Mouse (Mus musculus): ENCODE measurements at regions not wholly inside any gene's neighbourhood (a gene's known extent, or its start where the extent isn't known, plus 50 kb on each side); places are given as distances from the start of the nearest gene placed in this dataset.

GRCm38 (mm10) chr13:25754515-25755105 is 484.3 kb upstream of the Nrsn1 start:
- Histone ChIP-seq H3K27me3 (ENCODE audit: control insufficient read depth in 1 of 2, insufficient read depth in 2 of 2, low read length in 2 of 2) (no peaks in the 10 kb centered on the region), H3K36me3 (ENCODE audit: control insufficient read depth in 1 of 2, insufficient read depth in 2 of 2, low read length in 2 of 2) (no peaks in the 10 kb centered on the region), H3K9me3 (replicated peaks; ENCODE audit: insufficient read depth, low read length) (no peaks in the 10 kb centered on the region), H3K9ac (ENCODE audit: control insufficient read depth, low read depth, low read length, poor library complexity, severe bottlenecking) (no peak overlapping the region), H3K79me2 (ENCODE audit: control insufficient read depth, insufficient read depth, low read length, poor library complexity) (no peaks in the 10 kb centered on the region), H3K4me3 (ENCODE audit: control insufficient read depth in 1 of 2, insufficient read depth in 1 of 2, low read depth in 2 of 2, low read length in 2 of 2) (no peak overlapping the region), H3K4me1 (ENCODE audit: control insufficient read depth in 1 of 2, insufficient read depth in 2 of 2, low read length in 2 of 2) (no peaks in the 10 kb centered on the region), H3K27ac (ENCODE audit: control insufficient read depth, low read depth, low read length) (no peak overlapping the region)
- no peak for DNase-seq (ENCODE audit: low read depth, low spot score)
- TF ChIP-seq SIN3A (IDR thresholded peaks at IDR 0.05; ENCODE audit: low read length) = no peak
- no peak for TF ChIP-seq E2F4 (IDR thresholded peaks at IDR 0.05; ENCODE audit: borderline replicate concordance, low read depth, low read length)
- TF ChIP-seq ZNF384 (IDR thresholded peaks at IDR 0.05; ENCODE audit: low read depth, low read length) = no peak
- TF ChIP-seq RCOR1 (IDR thresholded peaks at IDR 0.05; ENCODE audit: low read depth, low read length) = no peak
- no peak for TF ChIP-seq MAFK (IDR thresholded peaks at IDR 0.05; ENCODE audit: borderline replicate concordance, low read depth, low read length)
- TF ChIP-seq ZMIZ1 (IDR thresholded peaks at IDR 0.05; ENCODE audit: low read depth, low read length) = no peak
- no peak for TF ChIP-seq CHD2 (IDR thresholded peaks at IDR 0.05; ENCODE audit: low read length)
- TF ChIP-seq TAL1 (IDR thresholded peaks at IDR 0.05; ENCODE audit: low read length) = no peak
- no peak for TF ChIP-seq TCF12 (IDR thresholded peaks at IDR 0.05; ENCODE audit: low read depth, low read length)
- TF ChIP-seq SMC3 (IDR thresholded peaks at IDR 0.05; ENCODE audit: low read depth, low read length) = no peak
- no peak for TF ChIP-seq MEF2A (IDR thresholded peaks at IDR 0.05; ENCODE audit: extremely low read depth, insufficient replicate concordance, low read depth, low read length, poor library complexity, severe bottlenecking)
- TF ChIP-seq NELFE (IDR thresholded peaks at IDR 0.05; ENCODE audit: low read depth, low read length) = no peak
- no peak for TF ChIP-seq MYC (IDR thresholded peaks at IDR 0.05; ENCODE audit: low read depth, low read length)
- no peak for TF ChIP-seq KAT2A (conservative IDR thresholded peaks at IDR 0.05; ENCODE audit: low read depth, low read length)
- TF ChIP-seq HCFC1 (IDR thresholded peaks at IDR 0.05; ENCODE audit: low read depth, low read length) = no peak
- TF ChIP-seq JUND (IDR thresholded peaks at IDR 0.05; ENCODE audit: low read depth, low read length) = no peak

- Histone ChIP-seq H3K36me3 (ENCODE audit: control insufficient read depth in 1 of 2, insufficient read depth in 2 of 2, low read length in 2 of 2) (no peaks in the 10 kb centered on the region), H3K9me3 (replicated peaks; ENCODE audit: insufficient read depth, low read length) (no peaks in the 10 kb centered on the region), H3K4me1 (ENCODE audit: control insufficient read depth in 1 of 2, insufficient read depth in 2 of 2, low read length in 2 of 2) (no peaks in the 10 kb centered on the region), H3K79me2 (ENCODE audit: control insufficient read depth, insufficient read depth, low read length, poor library complexity) (no peaks in the 10 kb centered on the region), H3K27me3 (ENCODE audit: control insufficient read depth in 1 of 2, insufficient read depth in 2 of 2, low read length in 2 of 2) (no peaks in the 10 kb centered on the region), H3K27ac (ENCODE audit: control insufficient read depth, low read depth, low read length) (no peak overlapping the region), H3K9ac (ENCODE audit: control insufficient read depth, low read depth, low read length, poor library complexity, severe bottlenecking) (no peak overlapping the region), H3K4me3 (ENCODE audit: control insufficient read depth in 1 of 2, insufficient read depth in 1 of 2, low read depth in 2 of 2, low read length in 2 of 2) (no peak overlapping the region)
- TF ChIP-seq NELFE (IDR thresholded peaks at IDR 0.05; ENCODE audit: low read depth, low read length) (no peak), ZKSCAN1 (IDR thresholded peaks at IDR 0.05; ENCODE audit: low read depth, low read length) (no peak), MAZ (IDR thresholded peaks at IDR 0.05; ENCODE audit: low read depth, low read length) (no peak), CHD2 (IDR thresholded peaks at IDR 0.05; ENCODE audit: low read length) (no peak), POLR2AphosphoS2 (IDR thresholded peaks at IDR 0.05; ENCODE audit: low read length) (no peak), USF2 (IDR thresholded peaks at IDR 0.05; ENCODE audit: borderline replicate concordance in 1 of 2, insufficient read depth in 1 of 2, low read depth in 1 of 2, low read length in 2 of 2) (no peak), USF1 (IDR thresholded peaks at IDR 0.05; ENCODE audit: low read depth, low read length) (no peak), RAD21 (IDR thresholded peaks at IDR 0.05; ENCODE audit: low read depth, low read length) (no peak), MXI1 (IDR thresholded peaks at IDR 0.05; ENCODE audit: low read depth, low read length) (no peak), JUND (IDR thresholded peaks at IDR 0.05; ENCODE audit: low read depth, low read length) (no peak), GATA1 (IDR thresholded peaks at IDR 0.05; ENCODE audit: low read depth, low read length) (no peak), ZC3H11A (IDR thresholded peaks at IDR 0.05; ENCODE audit: low read depth, low read length) (no peak), TBP (IDR thresholded peaks at IDR 0.05; ENCODE audit: low read depth, low read length) (no peak), CTCF (IDR thresholded peaks at IDR 0.05 in 2 of 3, conservative IDR thresholded peaks at IDR 0.05 in 1 of 3; ENCODE audit: control insufficient read depth in 1 of 3, insufficient read depth in 1 of 3, low read depth in 2 of 3, low read length in 3 of 3, poor library complexity in 1 of 3, severe bottlenecking in 1 of 3) (no peak), GABPA (IDR thresholded peaks at IDR 0.05; ENCODE audit: low read depth, low read length) (no peak), MYB (IDR thresholded peaks at IDR 0.05; ENCODE audit: low read depth, low read length) (no peak), HCFC1 (IDR thresholded peaks at IDR 0.05; ENCODE audit: low read depth, low read length) (no peak)
- DNase-seq (ENCODE audit: low read depth, low spot score) = no peak
Observed at GRCm38 (mm10) chr13:25751409-25751777, 481.1 kb upstream of the Nrsn1 start.

All from MEL (cell line).